Mouse (Mus musculus): Measurements from ENCODE around the gene Zfp445. TPM values are rescaled to one million over a fixed set of nuclear protein-coding genes. Genes with fewer than 3 reads are reported as not detected.

The Zfp445 gene
- total RNA-seq, 2 experiments from 2014 or later, result 194 to 202 TPM

GRCm38 (mm10) chr9:122837216-122837615, 28.6 kb downstream of the Zfp445 start:
- no peak for DNase-seq (ENCODE audit: low spot score in 2 of 2)

- DNase-seq (ENCODE audit: low spot score in 2 of 2), result no peak
Observed at GRCm38 (mm10) chr9:122836790-122837189, 29.0 kb downstream of the Zfp445 start.

- DNase-seq (ENCODE audit: low spot score in 2 of 2), result no peak
Observed at GRCm38 (mm10) chr9:122836126-122836525, 29.7 kb downstream of the Zfp445 start.

- DNase-seq (ENCODE audit: low spot score in 2 of 2), result no peak
Observed at GRCm38 (mm10) chr9:122829826-122830380, 35.9 kb downstream of the Zfp445 start.

GRCm38 (mm10) chr9:122826743-122827142, 39.1 kb downstream of the Zfp445 start:
- DNase-seq (ENCODE audit: low spot score in 2 of 2), result no peak

- no peak for DNase-seq (ENCODE audit: low spot score in 2 of 2)
Observed at GRCm38 (mm10) chr9:122823374-122824017, 42.3 kb downstream of the Zfp445 start.

GRCm38 (mm10) chr9:122815239-122815851, 50.5 kb downstream of the Zfp445 start:
- DNase-seq (ENCODE audit: low spot score in 2 of 2), result no peak

DNA sequence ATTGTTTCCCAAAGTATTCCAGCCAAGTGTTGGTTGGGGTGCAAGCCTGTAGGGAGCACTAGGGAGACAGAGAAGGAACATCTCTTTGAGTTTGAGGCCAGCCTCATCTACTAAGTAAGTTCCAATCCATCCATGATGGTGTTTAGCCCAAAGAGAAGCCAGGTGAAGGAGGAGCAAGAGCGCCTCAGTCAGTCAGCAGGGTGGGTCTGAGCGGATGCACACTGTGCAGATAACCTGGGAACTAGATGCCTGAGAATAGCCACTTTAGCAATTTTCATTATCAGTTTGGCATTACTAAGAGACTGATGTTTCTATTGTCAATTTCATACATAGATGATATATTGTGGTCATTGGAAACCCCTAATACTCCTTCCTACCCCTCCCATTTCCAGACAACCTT, 51.0 kb downstream of the Zfp445 start:
- no peak for DNase-seq (ENCODE audit: low spot score in 2 of 2)

GRCm38 (mm10) chr9:122812386-122812785, 53.4 kb downstream of the Zfp445 start:
- no peak for DNase-seq (ENCODE audit: low spot score in 2 of 2)

DNA sequence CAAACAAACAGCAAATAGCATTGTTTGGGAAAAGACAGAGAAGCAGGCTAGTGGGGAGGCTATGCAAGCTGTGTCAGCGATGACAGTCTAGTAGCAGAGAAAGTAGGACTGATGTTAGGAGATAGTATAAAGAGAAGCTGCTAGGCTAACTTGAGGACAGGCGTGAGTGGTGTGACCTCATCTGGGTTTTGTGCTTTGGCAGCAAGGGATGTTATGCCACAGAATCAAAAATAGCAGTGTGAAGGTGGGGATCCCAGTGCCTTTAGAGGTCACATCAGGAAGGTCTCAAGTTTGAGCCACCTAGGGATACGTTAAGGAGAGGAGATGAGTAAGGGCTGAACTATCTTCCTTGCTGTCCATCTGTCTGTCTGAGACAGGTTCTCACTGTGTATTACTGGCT, 55.6 kb downstream of the Zfp445 start:
- DNase-seq (ENCODE audit: low spot score in 2 of 2), result no peak

DNA sequence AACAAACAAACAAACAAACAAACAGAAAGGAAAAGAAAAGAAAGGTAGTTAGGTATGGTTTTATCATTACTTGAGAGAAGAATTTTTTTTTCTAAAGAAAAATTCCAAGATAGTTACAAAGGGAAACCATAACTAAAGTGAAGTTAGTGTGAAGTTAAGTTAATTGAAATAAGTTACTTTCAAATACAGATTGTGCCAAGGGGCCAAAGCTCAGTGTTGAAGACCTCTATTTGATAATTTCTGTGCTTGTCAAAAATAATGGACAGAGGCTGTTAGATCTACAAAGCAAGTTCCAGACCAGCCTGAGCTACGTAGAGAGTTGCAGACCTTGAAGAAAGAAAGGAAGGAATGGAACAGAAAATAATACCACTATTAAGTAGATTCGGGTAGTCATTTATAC, 58.6 kb downstream of the Zfp445 start:
- no peak for DNase-seq (ENCODE audit: low spot score in 2 of 2)

- DNase-seq (ENCODE audit: low spot score in 2 of 2), result no peak
Observed at GRCm38 (mm10) chr9:122805845-122806341, 59.9 kb downstream of the Zfp445 start.

DNA sequence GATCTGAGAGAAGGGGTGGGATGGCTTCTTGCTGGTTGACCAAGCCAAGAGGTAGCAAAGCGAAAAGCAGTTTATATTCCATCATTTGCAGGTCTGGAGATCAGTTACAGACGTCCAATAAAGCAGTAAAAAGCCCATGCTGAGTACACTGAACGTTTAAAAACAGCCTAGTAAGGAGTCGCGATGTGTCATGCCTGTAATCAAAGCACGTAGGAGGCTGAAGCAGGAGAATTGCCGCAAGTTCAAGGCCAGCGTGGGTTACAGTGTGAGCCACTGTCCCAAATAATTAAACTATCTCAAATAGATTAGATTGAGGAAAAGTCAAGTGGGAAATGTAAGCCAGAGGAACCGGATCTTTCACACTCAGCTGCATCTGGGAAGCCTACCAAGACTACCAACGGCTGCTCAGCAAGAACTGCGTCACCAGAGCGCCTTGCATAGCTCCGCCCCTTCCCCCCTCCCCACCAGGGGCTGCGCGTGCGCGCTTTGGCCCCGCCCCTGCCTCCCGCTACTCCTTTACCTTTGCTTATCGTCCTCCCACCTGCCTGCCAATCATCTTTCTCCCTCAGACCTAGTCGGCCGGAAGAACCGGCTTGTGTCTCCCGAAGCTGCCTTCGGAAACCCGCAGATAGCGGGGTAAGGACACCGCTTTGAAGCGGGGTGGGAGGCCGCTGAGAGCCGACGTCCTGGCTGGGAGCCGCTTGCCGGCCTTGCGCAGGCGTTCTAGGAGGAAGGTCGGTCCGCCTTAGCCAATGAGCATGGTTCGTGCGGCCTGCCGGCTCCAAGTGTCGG, 60.6 kb downstream of the Zfp445 start, which contains the start of gene Tcaim:
Gene Tcaim, plus strand, starts transcription at position 487 of the 792 bp plus-strand sequence.
- DNase-seq (ENCODE audit: low spot score in 2 of 2), result peak; percentile 68 to 83

Other genes starting within 250 kb of the Zfp445 start
- gene Topaz1, start 118.7 kb downstream of the Zfp445 start, total RNA-seq (2021), result under 1 TPM in 1 of 2 experiments, not detected in 1; 0.06 TPM
- 10 to 100 TPM; 18.6 to 18.8 TPM for gene Tcaim, start 60.5 kb downstream of the Zfp445 start, total RNA-seq (2021)
- under 1 TPM; 0.31 to 0.42 TPM for gene Gm35549, start 22.0 kb downstream of the Zfp445 start, total RNA-seq (2021)
- gene Zkscan7, start 19.7 kb upstream of the Zfp445 start, total RNA-seq (2021), result 10 to 100 TPM; 16.7 to 18.7 TPM
- 10 to 100 TPM in 1 of 2 experiments, 1 to 10 TPM in 1; 10.0 to 13.4 TPM for gene Zfp105, start 57.1 kb upstream of the Zfp445 start, total RNA-seq (2021)
- 10 to 100 TPM; 35.7 to 45.3 TPM for gene 1110059G10Rik, start 85.0 kb upstream of the Zfp445 start, total RNA-seq (2021)
- 10 to 100 TPM; 21.2 to 26.0 TPM for gene Kif15, start 85.0 kb upstream of the Zfp445 start, total RNA-seq (2021)
- gene Tmem42, start 155.3 kb upstream of the Zfp445 start, total RNA-seq (2021), result 10 to 100 TPM; 24.5 to 29.4 TPM
- 1 to 10 TPM; 1.3 to 1.4 TPM for gene Tgm4, start 168.7 kb upstream of the Zfp445 start, total RNA-seq (2021)
- 10 to 100 TPM; 77.9 to 81.1 TPM for gene Zdhhc3, start 247.2 kb upstream of the Zfp445 start, total RNA-seq (2021)
- gene Exosc7, start 247.2 kb upstream of the Zfp445 start, total RNA-seq (2021), result 10 to 100 TPM; 55.3 to 60.2 TPM

Measured in adrenal gland, postnatal 4 days (tissue).